12 mouse cellular contexts compared by ENCODE assay signal in the genomic region with DNA sequence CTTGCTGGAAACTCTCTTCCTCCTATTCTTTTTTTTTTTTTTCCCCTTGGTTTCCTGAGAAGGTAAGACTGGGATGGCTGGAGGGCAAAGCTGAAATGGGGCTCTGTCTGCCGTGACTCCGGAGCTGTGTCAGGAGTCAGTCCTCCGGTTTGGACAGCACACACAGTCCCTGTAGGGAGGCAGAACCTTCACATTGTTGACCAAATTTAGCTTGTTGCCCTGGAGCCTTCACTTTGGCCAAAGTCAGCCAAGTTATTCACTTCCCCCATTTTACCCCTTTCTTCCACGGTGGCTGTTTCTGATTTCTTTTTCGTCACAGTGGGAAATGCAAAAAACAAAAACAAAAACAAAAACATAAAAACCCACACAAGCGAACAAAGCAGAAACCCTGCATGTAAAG. TPM values are rescaled to one million over a fixed set of nuclear protein-coding genes. Genes with fewer than 3 reads are reported as not detected.
A peak's percentile ranks its signal among the peaks of the same experiment; 100 is the strongest.
DNase-seq lines count a peak whose midpoint lies in the region; ATAC-seq and TF ChIP-seq lines count a peak whose summit lies in the region.
"Had no signal": no experiment of that assay in that cellular context is flagged by ENCODE, and none has a peak within 500 bp of the region (broad histone marks: within the 10 kb centered on the region; RNA-seq: fewer than 3 reads in every experiment).

No protein-coding gene starts in this region.

- no peaks in the 10 kb centered on the region for H3K9me3 ChIP-seq in heart, embryonic 16.5 days (replicated peaks; ENCODE audit: control insufficient read depth, low read length)
- H3K9me3 ChIP-seq in heart, embryonic 11.5 days (replicated peaks; ENCODE audit: control insufficient read depth, low read length): no peaks in the 10 kb centered on the region
- no peaks in the 10 kb centered on the region for H3K9me3 ChIP-seq in forebrain, embryonic 13.5 days (replicated peaks)
- no peaks in the 10 kb centered on the region for H3K9me3 ChIP-seq in midbrain, postnatal 0 days (ENCODE audit: low read length)

- 57% methylated on average over 6 of the region's 6 CpGs for WGBS in heart, embryonic 16.5 days
- 63% methylated on average over 6 of the region's 6 CpGs for WGBS in heart, embryonic 11.5 days (ENCODE audit: insufficient replicate concordance)
- 56% methylated on average over 6 of the region's 6 CpGs for WGBS in forebrain, embryonic 13.5 days
- WGBS in midbrain, postnatal 0 days: 66% methylated on average over 6 of the region's 6 CpGs

- peak overlapping the region; percentile 9; the same call in 1 of the 2 replicates for H3K9ac ChIP-seq in heart, embryonic 16.5 days (ENCODE audit: low read length)
- no peak overlapping the region for H3K9ac ChIP-seq in heart, embryonic 11.5 days (ENCODE audit: low read depth, low read length)
- no peak overlapping the region for H3K9ac ChIP-seq in forebrain, embryonic 13.5 days
- no peak overlapping the region for H3K9ac ChIP-seq in midbrain, postnatal 0 days (replicated peaks; ENCODE audit: low read length, poor library complexity, severe bottlenecking)
- H3K9ac ChIP-seq: liver, embryonic 14.5 days had no signal

- DNase-seq in Muller cell, postnatal 12 days (ENCODE audit: inconsistent ontology term): peak; percentile 32
- peak; percentile 55 for DNase-seq in midbrain, postnatal 0 days (ENCODE audit: low spot score)
- DNase-seq in right cerebral cortex, adult 2 months (ENCODE audit: low spot score in 2 of 2): no peak
- DNase-seq in layer of hippocampus, adult 8-10 months (ENCODE audit: low spot score in 2 of 2): no peak
- DNase-seq: kidney, adult 8-10 months; right cerebral cortex, adult 18-20 months had no signal

- no peaks in the 10 kb centered on the region for H3K27me3 ChIP-seq in heart, embryonic 16.5 days (ENCODE audit: control insufficient read depth, insufficient read depth, low read length)
- no peaks in the 10 kb centered on the region for H3K27me3 ChIP-seq in heart, embryonic 11.5 days (ENCODE audit: control insufficient read depth, insufficient read depth, low read length)
- no peaks in the 10 kb centered on the region for H3K27me3 ChIP-seq in forebrain, embryonic 13.5 days
- H3K27me3 ChIP-seq in midbrain, postnatal 0 days (ENCODE audit: insufficient read depth, low read length): no peaks in the 10 kb centered on the region

- H3K4me2 ChIP-seq in heart, embryonic 16.5 days (ENCODE audit: low read depth, low read length): no peak overlapping the region
- no peak overlapping the region for H3K4me2 ChIP-seq in heart, embryonic 11.5 days
- H3K4me2 ChIP-seq in forebrain, embryonic 13.5 days: peak overlapping the region; percentile 60; the same call in 1 of the 2 replicates
- H3K4me2 ChIP-seq in midbrain, postnatal 0 days (ENCODE audit: low read depth, low read length, poor library complexity, severe bottlenecking): no peak overlapping the region

- no peak overlapping the region; the same call in 1 of the 2 replicates for H3K27ac ChIP-seq in heart, embryonic 16.5 days (ENCODE audit: low read length)
- H3K27ac ChIP-seq in heart, embryonic 11.5 days (ENCODE audit: low read depth, low read length): no peak overlapping the region
- H3K27ac ChIP-seq in forebrain, embryonic 13.5 days: no peak overlapping the region
- no peak overlapping the region for H3K27ac ChIP-seq in midbrain, postnatal 0 days (ENCODE audit: low read depth, low read length)
- H3K27ac ChIP-seq: layer of hippocampus, adult 2 months; liver, embryonic 14.5 days had no signal

- H3K36me3 ChIP-seq in heart, embryonic 16.5 days (ENCODE audit: control insufficient read depth, insufficient read depth): no peaks in the 10 kb centered on the region
- no peaks in the 10 kb centered on the region for H3K36me3 ChIP-seq in heart, embryonic 11.5 days (ENCODE audit: control insufficient read depth, insufficient read depth, low read length)
- no peaks in the 10 kb centered on the region for H3K36me3 ChIP-seq in forebrain, embryonic 13.5 days (ENCODE audit: poor library complexity, severe bottlenecking)
- H3K36me3 ChIP-seq in midbrain, postnatal 0 days (ENCODE audit: insufficient read depth, low read length): no peaks in the 10 kb centered on the region

- no peak overlapping the region for H3K4me3 ChIP-seq in heart, embryonic 16.5 days (ENCODE audit: low read length)
- H3K4me3 ChIP-seq in heart, embryonic 11.5 days (ENCODE audit: low read depth, low read length): no peak overlapping the region
- H3K4me3 ChIP-seq in forebrain, embryonic 13.5 days: no peak overlapping the region
- H3K4me3 ChIP-seq in midbrain, postnatal 0 days (ENCODE audit: low read depth, low read length): no peak overlapping the region
- H3K4me3 ChIP-seq: layer of hippocampus, adult 2 months had no signal

- H3K4me1 ChIP-seq in heart, embryonic 16.5 days (ENCODE audit: control insufficient read depth, insufficient read depth, low read length): peaks cover 35% of the 10 kb centered on the region
- H3K4me1 ChIP-seq in heart, embryonic 11.5 days (ENCODE audit: control insufficient read depth, insufficient read depth, low read length): peaks cover 23% of the 10 kb centered on the region
- H3K4me1 ChIP-seq in forebrain, embryonic 13.5 days: peaks cover 28% of the 10 kb centered on the region
- H3K4me1 ChIP-seq in midbrain, postnatal 0 days (ENCODE audit: insufficient read depth, low read length): 0 out of 2 replicates have a peak, but pooled peaks cover 10% of the 10 kb centered on the region

- no peak for ATAC-seq in heart, embryonic 16.5 days (replicated peaks; ENCODE audit: extremely low read depth, insufficient read depth, low FRiP score)
- ATAC-seq in heart, embryonic 11.5 days (replicated peaks; ENCODE audit: insufficient number of reproducible peaks, low FRiP score, low TSS enrichment): no peak
- no peak for ATAC-seq in forebrain, embryonic 13.5 days
- ATAC-seq in midbrain, postnatal 0 days (ENCODE audit: low FRiP score): no peak
- ATAC-seq in erythroid progenitor cell, adult 5-6 weeks (replicated peaks; ENCODE audit: low FRiP score, poor library complexity, severe bottlenecking): no peak

- no peak for TF ChIP-seq CTCF in midbrain, postnatal 0 days (IDR thresholded peaks at IDR 0.05)

RNA-seq across cellular contexts. Expression of a gene that starts 18.0 kb away (rescaled TPM):
- polyA plus RNA-seq in heart, embryonic 16.5 days (2015; fragmentation: Nextera tagmentation; extraction: Ambion mirVana): 7.3 and 8.7 TPM in 2 replicates
- 3.2 and 4.0 TPM in 2 replicates for polyA plus RNA-seq in heart, embryonic 11.5 days (2014; fragmentation: Nextera tagmentation; extraction: Ambion mirVana)
- 2.3 and 2.5 TPM in 2 replicates for polyA plus RNA-seq in forebrain, embryonic 13.5 days (2015; fragmentation: Nextera tagmentation; extraction: Ambion mirVana)
- 12.2 and 13.9 TPM in 2 replicates for total RNA-seq in midbrain, postnatal 0 days (2014; rRNA removed)
- polyA plus RNA-seq in midbrain, postnatal 0 days (2015; fragmentation: Nextera tagmentation; extraction: Ambion mirVana): 2.0 and 2.2 TPM in 2 replicates
- 2.5 and 6.5 TPM in 2 replicates for total RNA-seq in erythroid progenitor cell, adult 5-6 weeks (2015; ENCODE audit: low replicate concordance)
- 1.9 and 2.6 TPM in 2 replicates for total RNA-seq in erythroid progenitor cell, adult 5-6 weeks (2017; ENCODE audit: low replicate concordance)
- total RNA-seq in layer of hippocampus, adult 8-10 months (2022): 10 to 100 TPM; 26.6 to 39.1 (median 32.4) TPM

RNA-seq across cellular contexts. Expression of a gene that starts 49.0 kb away (rescaled TPM):
- 16.5 TPM in 2 replicates for polyA plus RNA-seq in heart, embryonic 16.5 days (2015; fragmentation: Nextera tagmentation; extraction: Ambion mirVana)
- polyA plus RNA-seq in heart, embryonic 11.5 days (2014; fragmentation: Nextera tagmentation; extraction: Ambion mirVana): 14.7 and 17.3 TPM in 2 replicates
- polyA plus RNA-seq in forebrain, embryonic 13.5 days (2015; fragmentation: Nextera tagmentation; extraction: Ambion mirVana): 7.3 and 9.7 TPM in 2 replicates
- 30.6 and 32.1 TPM in 2 replicates for total RNA-seq in midbrain, postnatal 0 days (2014; rRNA removed)
- polyA plus RNA-seq in midbrain, postnatal 0 days (2015; fragmentation: Nextera tagmentation; extraction: Ambion mirVana): 22.0 and 24.5 TPM in 2 replicates
- 4.2 and 12.6 TPM in 2 replicates for total RNA-seq in erythroid progenitor cell, adult 5-6 weeks (2015; ENCODE audit: low replicate concordance)
- total RNA-seq in erythroid progenitor cell, adult 5-6 weeks (2017; ENCODE audit: low replicate concordance): 5.9 and 7.3 TPM in 2 replicates
- 10 to 100 TPM; 21.5 to 25.9 (median 22.2) TPM for total RNA-seq in layer of hippocampus, adult 8-10 months (2022)

Comparison
In these comparisons a context has a peak if more than half of its experiments do, and no peak if none do; other contexts are left out.
1. DNase-seq: peak in Muller cell, postnatal 12 days (single experiment) and midbrain, postnatal 0 days (single experiment); none in right cerebral cortex, adult 2 months (0 of 2) and layer of hippocampus, adult 8-10 months (0 of 2).